Mouse (Mus musculus) spleen, postnatal 36 days (tissue): Measurements from ENCODE around the gene Schip1.

ENCODE experiments used
- DNase-seq, 2 experiments: peaks; one replicate each; pipeline ENCODE4 v3.0.0; 2022; ENCODE audit warnings: low spot score in 2 of 2, mixed read lengths in 1 of 2

The Schip1 gene

DNA sequence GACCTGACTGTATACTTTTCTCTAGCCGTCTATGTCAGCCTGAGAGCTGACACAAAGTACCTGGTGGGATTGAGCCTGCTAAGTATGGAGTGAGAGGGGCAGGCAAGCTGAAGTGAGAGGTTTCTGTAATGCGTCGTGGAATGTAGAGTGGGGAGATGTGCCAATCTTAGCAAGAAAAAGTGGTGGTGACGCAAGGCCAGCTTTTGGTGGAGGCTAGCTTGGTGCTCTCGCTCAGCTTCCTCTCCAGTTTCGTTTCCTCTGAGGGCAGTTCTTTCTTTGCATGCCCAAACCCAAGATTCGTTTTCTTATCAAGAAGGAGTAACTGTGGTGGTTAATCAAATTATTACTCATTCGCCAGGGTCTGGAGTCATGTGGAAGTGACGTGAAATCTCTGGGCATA is 492.3 kb downstream of the Schip1 start:
- no peak for DNase-seq

DNA sequence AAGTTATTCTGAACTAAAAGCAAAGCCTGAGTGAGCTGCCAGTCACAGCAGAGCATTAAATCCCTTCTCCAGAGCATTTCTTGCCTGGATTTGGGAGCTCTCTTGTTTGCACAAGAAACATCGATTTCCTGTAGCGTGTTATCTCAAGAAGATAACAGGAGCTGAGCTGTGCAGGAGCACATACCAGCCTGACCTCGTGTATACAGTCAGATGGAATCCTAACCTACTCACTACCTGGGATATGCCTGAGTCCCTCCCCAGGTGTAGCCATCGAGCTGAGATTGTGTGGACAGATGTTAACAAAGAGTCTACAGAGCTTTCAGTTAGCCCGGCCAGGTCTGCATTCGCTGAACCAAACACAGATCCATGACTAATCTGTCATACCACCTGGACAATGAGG is 494.1 kb downstream of the Schip1 start:
- DNase-seq, result no peak

GRCm38 (mm10) chr3:68560057-68560456 is 495.5 kb downstream of the Schip1 start:
- DNase-seq, result no peak

DNA sequence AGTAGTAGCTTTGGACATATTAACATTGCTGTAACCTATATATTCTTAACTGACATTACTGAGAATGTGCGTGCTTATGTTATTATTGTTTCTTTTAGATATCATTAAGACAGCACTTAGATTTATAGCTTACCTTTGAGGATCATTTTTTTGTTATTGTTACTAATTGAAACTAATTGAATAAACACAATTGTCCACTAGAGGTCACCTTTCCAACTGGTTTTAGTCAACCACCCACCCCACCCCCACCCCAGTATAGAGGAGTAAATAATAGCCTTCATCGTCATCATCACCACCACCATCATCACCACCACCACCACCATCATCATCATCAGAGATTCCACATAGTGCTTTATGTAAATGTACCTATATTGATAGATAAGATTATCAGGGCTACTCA is 498.2 kb downstream of the Schip1 start:
- DNase-seq, result no peak

GRCm38 (mm10) chr3:68563922-68564321 is 499.3 kb downstream of the Schip1 start:
- DNase-seq, result no peak

DNA sequence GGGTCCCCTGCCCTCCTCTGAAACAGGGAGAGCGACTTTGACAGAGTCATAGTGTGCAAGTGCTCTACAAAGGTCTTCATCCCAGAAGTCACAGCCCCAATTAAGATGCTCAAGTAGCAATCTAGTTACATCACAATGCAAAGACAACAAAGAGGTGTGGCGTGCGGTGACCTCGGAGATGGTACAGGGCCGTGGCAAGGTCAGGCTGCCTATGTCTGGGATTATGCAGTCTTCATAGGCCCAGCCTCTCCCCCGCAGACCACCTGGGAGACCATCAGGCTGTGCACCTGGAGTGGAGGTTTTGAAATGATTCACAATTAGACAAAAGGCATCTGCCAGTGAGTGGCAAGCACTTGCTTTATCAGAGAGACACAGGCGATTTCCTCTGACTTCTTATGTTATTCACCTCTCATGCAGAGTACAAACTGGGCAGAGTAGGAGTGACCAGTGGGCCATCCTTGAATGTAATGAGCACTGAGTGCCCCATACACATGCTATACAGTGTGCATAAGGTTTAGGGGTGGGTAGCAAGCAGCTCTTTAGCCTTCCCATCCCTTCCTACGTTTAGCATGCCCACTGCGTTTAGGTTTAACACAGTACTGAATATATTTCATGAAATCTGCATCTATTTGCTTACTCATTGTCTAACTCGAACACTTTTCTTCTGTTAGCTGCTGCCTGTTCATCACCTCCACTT is 500.5 kb downstream of the Schip1 start:
- no peak for DNase-seq

DNA sequence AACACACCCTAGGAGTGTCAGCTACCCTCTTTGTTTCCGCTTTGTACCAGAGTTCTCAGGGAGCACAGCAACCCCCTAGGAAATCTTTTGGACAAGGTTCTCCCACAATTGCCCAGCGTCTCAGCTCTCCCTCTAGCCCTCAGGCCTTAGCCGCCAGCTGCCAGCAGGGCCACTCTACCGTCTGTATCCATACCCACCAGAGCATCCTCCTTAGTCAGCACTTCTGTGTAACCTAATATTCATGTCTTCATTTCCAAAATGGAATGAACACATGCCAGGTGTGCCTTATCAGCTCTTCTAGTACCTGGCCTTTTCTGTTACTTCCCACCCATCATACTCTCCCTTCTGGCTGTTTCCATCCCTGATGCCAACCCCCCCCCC is 501.1 kb downstream of the Schip1 start:
- DNase-seq, result no peak

DNA sequence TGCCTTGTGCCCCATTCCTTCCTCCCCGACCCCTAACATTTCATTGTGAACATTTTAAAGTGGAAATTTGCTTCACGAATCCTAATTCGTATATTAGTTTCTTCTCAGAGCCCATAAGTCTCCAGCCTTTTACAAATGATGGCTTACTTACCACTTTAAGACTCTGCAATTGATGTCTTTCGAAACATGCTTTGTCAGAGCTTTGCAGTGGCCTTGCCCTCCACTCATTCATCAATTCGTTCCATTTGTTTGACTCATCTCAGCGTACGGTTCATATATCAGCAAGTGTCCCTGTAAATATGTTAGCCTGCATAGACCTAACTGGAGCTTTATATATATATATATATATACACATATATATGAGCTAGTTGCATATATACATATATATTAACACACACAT is 503.0 kb downstream of the Schip1 start:
- no peak for DNase-seq

DNA sequence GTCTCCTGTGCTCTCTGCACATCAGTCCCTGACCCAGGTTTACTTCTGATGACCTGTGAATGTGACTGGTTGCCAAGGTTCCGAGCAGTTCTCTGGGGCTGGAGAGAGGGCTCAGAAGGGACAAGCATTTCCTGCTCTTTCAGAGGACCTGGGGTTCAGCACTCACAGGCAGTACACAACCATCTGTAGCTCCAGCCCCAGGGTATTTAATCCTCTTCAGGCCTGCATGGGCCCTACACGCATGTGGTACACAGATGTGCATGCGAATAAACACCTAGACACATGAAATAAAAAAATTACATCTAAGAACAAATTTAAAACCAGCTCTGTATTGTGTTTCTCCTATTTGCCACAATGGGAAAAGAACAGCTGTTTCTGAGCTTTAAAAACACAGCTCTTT is 503.5 kb downstream of the Schip1 start:
- DNase-seq, result no peak

DNA sequence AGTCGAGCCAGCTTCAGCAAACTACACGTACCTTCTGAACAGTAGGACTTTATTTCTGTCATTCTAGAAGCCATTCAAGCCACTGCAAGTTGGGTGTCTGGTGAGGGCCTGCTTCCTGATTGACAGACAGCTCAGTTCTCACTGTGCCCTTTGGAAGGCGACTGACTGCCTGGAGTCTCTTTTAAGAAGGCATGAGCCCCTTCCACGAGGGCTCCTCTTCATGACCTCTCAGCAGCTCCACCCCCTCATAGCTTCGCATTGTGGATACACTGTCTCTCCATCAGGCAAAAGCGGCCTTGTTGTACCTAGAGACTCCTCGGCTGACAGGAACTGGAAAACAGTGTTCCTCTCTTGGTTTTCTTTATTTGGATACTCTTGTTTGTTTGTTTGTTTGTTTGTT is 504.1 kb downstream of the Schip1 start:
- no peak for DNase-seq

- no peak for DNase-seq
These were observed 505.7 kb downstream of the Schip1 start for GRCm38 (mm10) chr3:68570319-68570718.

DNA sequence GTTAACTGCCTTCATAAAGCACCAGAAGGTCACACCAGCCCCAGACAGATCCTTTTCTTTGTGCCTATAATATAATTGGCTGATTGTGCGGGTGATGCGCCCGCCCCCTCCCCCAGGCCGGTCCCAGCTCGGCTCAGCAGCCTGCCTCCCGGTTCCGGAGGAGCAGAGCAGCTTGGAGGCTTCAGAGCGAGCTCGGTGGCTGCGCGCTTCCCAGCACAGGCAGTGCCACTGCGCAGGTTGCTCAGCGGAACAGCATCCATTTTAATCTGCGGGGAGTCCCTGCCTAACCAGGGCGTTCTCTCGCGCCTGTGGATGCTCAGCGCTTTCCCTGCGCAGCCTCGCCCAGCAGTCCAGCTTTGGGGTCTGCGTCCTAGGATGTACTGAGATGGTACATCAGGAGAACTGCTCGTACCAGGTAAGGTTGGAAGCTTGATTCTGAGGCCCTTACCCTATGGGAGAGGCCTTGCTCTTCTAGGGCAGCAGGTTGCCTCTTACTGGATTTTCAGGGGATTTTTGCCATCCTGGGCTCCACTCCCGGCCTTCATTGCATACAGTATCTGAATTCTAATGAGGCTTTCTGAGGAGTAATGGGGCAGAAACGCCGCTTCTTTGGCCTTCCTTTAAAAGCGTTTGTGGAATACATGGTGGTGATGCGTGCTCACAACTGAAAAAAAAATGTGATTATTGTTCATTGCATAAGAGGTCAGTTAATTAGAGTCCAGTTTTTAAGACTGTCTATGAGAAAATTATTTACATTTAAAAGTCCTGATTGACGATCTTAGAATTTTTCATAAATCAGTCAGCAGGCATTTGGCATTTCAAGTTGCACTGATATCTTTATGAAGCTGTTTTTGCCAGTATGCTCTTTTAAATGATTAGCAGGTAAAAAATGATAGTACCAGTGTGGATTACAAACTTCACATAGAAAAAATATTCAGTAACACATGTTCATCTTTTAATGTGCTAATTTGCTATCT is 507.9 kb downstream of the Schip1 start:
- DNase-seq, result no peak

DNA sequence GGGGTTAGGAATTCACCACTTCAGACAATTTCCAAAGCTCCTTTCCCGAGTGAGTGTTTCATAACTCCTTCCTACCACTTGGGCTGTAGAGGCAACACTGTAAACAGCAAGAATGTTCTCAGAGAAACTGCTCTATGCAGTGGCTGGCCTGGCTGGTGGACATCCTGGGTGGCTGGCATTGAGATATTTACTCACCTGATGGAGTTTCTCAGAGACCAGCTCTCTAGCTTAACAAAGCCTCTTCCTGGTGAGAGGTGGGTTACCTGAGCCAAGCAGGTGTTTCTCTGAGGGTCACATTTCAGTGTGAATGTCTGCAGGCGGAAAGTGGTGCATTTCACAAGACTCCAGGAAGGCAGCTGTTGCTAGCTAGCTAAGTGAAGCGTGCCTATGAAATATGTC is 508.6 kb downstream of the Schip1 start:
- DNase-seq, result no peak

- no peak for DNase-seq
These were observed 509.5 kb downstream of the Schip1 start for GRCm38 (mm10) chr3:68574097-68574496.

DNA sequence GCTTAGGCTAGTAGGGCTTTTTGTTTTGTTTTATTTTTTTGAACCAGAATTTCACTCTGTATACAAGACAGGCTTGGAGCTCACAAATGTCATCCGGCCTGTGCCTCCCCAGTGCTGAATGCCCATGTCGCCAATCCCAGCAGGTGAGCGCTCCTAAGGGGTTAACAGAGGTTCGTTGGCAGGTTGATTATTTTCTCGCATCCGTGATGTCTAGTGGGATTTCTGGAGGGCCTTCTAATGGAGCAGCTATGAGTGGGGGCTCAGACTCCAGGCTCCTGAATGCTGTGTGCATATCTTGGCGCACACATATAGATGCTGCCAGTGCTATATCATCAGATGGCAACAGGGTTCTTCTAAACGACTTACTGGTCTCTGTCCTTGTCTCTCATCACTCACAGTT is 510.0 kb downstream of the Schip1 start:
- DNase-seq, result no peak

GRCm38 (mm10) chr3:68575636-68576340 is 511.2 kb downstream of the Schip1 start:
- no peak for DNase-seq

GRCm38 (mm10) chr3:68576431-68576830 is 511.8 kb downstream of the Schip1 start:
- DNase-seq, result no peak

GRCm38 (mm10) chr3:68576948-68577347 is 512.3 kb downstream of the Schip1 start:
- DNase-seq, result no peak

- DNase-seq, result no peak
These were observed 517.0 kb downstream of the Schip1 start for GRCm38 (mm10) chr3:68581591-68581990.

GRCm38 (mm10) chr3:68582103-68582740 is 517.6 kb downstream of the Schip1 start:
- no peak for DNase-seq

DNA sequence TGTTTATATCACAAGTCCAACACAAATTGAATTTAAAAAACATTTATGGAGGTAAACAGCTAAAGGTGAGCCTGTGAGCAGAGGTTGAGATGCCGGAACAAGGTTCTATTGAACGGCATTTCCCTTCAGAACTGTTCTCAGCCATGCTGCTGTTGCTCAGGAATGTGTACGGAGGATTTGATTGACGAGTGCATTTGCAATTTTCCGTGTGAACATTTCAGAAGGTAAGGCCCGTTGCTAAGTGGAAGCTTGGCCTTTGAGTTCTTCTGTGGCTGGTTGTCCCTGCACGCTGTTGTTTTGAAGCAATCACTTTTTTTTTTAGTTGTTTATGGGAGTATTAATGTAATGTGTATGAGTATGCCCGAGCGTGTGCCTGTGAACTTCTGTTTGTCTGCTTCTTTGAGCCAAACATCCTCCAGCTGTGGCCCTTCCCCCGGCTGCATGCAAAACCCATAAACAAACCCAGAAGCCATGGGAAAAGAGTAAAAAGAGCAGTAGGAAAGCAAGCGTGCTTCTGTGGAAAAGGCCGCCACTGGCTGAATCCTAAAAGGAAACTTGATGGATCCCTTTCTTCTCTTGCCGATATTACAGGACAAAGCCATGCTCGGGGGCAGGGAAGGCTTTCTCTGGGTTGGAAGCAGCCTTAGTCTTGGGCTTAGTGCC is 518.6 kb downstream of the Schip1 start:
- no peak for DNase-seq
